Mouse (Mus musculus) ZHBTc4 (cell line): Measurements from ENCODE around the gene Palmd.

Experiments
- DNase-seq: peaks from one replicate; pipeline ENCODE4 v3.0.0-alpha.2; 2011; ENCODE audit warnings: low read depth, low spot score

Gene Palmd

DNA sequence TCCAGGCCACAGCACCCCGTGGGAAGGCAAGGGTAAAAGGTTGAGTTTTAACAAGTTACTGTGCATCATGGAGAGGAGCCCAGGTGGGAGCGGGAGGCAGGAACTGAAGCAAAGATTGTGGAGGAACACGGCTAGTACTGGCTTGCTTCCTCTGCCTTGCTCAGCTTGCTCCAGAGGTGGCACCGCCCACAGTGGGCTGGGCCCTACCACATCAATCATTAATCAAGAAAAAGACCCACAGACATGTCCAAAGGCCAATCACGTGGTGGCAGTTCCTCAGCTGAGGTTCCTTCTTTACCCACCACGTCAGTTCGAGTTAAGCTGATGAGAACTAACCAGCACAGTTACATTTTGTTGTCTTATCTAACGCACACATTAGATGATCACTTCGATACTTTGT, 75.9 kb downstream of the Palmd start:
- peak; percentile 75 for DNase-seq

DNA sequence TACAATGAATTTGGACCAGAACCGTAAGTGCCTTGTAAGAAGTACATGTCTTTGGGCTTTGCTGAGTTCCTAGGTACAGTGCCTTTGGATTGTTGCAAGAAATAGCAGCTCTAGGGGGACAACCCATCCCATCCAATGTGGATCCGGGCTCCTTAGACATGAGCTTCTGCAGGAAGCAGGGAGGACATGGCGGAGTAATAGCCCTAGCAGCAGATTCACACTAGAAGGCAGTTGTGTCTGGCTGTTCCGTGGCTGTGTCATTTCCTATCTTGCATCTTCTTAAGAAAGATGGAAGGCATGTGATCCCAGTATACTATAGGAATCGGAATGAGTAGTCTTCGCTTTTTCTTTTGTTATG, 76.6 kb downstream of the Palmd start:
- DNase-seq, result no peak

DNA sequence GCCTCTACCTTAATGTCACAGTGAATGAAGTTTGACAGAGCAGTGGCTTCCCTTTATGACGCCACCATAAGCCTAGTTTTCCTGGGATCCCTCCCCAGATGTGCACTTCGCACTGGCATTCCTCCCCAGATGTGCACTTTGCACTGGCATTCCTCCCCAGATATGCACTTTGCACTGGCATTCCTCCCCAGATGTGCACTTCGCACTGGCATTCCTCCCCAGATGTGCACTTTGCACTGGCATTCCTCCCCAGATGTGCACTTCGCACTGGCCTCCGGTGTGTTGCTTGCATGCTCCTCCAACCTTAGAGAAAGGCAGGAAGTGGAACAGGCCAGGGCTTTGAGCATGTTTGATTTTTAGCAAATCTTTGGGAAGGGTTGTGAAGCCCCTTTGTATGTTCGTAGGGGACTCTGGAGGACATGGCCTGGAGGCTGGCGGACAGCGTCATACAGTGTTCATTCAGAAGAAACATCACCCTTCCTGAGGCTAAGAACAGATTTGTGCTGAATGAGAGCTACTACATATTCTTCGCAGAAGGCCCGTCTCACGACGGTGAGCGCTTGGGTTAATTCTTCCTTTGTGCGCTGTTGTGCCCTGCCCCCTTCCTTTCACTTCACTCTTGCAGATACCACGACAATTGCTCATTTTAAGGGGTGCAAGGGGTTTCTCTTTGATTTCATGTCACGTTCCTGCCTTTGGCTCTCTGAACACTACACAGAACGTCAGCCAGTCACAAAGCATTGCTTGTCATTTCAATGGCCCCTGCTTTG, 77.2 kb downstream of the Palmd start:
- no peak for DNase-seq

DNA sequence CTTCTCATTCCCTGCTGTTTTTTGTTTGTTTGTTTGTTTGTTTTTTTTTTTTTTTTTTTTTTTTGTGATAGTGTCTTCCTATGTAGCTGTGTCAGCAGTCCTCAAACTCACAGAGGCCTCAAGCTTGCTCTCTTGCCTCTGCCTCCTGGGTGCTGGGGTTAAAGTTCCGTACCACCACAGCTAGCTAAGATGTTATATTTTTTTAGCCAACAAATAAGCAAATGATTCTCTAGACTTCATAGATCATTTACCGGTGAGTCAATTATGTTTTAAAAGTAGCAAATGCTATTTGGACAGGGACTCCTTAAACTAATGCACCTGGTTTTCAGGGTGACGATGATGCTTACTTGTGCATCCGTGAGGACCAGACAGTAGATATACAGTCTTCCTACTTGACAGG, 78.2 kb downstream of the Palmd start:
- no peak for DNase-seq

DNA sequence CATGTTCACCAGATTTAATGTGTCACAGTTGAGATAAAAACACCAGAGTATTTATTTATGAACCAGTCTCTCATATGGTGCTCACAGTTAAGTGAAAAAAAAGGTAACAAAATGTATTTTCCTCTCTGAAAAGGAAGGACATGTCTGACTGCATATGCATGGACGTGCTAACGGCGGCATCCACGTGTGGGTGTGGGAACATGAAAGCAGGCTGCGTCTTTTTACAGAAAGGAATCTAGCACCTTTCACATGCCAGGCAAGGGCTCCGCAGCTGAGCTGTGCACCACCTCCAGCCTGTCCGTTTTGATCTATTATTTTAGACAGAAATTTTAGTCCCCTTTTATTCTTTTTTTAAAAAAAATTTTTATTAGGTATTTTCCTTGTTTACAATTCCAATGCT, 79.4 kb downstream of the Palmd start:
- DNase-seq, result no peak

DNA sequence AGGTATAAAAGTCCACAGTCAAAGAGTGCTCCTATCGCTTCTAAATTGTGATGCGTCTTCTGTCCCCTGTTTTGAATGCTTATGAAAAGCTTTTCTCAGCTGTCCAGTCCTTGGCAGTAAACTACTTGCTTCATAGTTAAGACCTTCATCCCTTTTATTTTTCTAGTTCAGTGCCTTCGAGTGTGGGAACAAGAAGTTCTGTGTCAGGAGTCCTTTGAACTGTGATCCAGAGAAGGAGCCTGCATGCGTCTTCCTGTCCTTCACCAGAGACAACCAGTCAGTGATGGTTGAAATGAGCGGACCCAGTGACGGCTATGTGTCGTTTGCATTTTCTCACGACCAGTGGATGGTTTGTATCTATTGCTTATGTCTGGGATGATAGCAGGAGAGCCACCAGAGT, 83.8 kb downstream of the Palmd start:
- no peak for DNase-seq

DNA sequence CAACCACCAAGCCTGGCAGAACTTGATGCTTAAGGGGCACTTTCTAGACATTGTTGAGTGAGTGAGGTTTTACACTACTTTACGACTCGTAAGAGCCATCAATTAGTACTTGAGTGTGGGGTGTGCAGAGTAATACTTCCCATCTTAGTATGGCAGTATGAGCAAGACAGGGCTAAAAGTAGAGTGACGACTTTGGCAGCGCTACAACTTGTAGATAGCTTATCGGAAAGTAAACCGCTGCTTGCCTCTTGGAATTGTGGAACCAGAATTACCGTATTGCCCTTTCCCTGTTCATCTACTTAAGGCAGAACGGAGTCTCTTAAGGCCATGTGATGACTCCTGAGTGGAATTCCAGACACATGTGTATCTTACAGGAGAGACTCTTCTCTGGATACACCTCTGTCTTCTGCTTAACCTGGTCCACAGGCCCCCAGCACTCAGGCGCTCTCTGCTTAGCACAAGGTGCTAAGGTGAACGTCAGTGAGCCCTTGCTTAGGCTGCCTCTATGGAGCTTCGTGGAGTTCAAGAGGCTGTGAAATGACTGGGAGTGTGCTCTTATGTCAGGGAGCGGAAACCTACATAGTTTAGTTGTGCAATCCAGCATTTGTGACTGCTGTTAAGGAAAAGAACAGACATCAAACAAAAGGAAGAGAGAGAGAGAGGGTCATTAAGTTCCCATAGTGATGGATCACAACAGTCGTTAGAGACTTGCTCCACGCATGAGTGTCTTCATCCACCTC, 86.4 kb downstream of the Palmd start:
- no peak for DNase-seq

DNA sequence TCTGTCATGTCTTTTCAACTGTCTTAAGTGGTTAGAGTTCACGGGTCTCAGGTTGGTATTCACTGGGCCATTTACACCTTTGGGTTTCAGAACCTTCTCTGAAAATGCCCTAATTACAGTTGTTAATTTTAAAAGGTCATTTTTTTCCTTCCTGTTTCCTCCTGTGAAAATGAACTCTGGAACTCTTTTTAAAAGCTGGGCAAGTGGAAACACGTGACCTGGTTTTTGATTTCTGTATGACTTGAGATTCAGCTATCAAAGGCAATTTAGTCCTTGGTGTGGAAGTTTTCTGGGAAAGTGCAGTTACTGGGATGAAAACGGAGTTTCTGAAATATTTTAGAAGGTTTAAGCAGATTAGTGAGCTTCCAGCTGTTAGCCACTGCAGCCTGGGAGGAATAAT, 98.4 kb downstream of the Palmd start:
- DNase-seq, result no peak
